Mouse (Mus musculus): Measurements from ENCODE around the gene Serpina6.

- TF ChIP-seq POLR2A (IDR thresholded peaks at IDR 0.05; ENCODE audit: extremely low read depth, insufficient read depth, low read length) = no peak
- TF ChIP-seq CTCF (IDR thresholded peaks at IDR 0.05; ENCODE audit: low read depth, low read length) = no peak
Observed at GRCm38 (mm10) chr12:103681739-103682138, 24.7 kb upstream of the Serpina6 start.

Data from liver, adult 2 months (tissue).